Mouse (Mus musculus) kidney, adult 11 months (tissue): ENCODE measurements around the gene Msi2.

Source experiments
- DNase-seq: peaks from one replicate; pipeline ENCODE4 v3.0.0; 2022

The Msi2 gene

DNA sequence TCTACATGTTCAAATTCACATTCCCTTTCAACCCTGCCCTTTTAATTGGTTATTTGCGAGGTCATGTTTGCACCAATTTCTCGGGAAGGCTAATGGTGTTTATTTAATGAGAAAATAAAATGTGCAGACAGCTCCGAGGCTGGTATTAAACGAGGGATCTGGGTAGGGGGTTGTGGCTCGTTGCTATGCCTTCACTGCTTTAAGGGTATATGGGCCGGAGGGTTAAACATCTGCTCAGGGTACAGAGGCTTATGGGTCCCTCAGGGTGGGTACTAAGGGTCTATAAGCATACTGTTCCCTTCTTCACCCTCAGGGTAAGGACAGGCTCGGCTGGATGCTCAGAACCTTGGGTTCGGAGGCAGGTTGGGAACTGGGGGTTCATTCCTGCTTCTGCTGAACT, 245.6 kb downstream of the Msi2 start:
- DNase-seq, result no peak

- DNase-seq, result peak; percentile 25
Observed at GRCm38 (mm10) chr11:88471981-88472647, 246.2 kb downstream of the Msi2 start.

DNA sequence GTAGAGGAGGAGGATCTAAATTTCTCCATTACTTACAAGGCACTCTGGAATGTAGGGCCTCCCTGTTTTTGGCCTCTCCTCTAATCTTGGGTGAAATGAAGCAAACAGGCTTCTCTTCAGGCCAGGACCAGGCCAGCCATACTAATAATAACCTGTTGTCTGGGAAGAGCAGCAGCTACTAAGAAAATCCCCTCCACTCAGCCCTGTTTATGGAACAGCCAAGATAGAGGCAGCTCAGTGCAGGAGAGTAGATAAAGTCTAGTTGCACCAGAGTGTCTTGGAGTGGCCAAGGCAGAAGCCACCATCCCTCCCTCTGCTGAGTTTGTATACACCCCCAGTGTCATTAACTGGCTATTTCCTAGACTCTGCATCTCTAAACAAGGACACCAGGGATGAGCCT, 247.7 kb downstream of the Msi2 start:
- DNase-seq, result no peak

DNA sequence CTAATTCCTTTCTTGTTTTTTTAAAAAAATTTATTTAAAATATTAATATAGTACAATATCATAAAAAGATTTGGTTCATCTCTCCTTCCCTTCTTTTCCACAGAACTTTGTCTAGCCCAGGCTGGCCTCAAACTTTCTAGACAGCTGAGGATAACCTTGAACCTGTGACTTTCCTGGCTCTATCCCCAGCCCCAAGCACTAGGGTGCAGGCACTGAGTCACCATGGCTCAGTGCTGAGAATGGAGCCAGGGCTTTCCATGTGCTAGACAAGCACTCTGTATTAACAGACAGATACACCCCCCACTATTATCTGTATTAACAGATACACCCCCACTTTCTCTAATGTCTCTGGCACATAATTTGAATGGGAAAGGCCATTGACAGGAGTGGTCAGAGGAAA, 249.3 kb downstream of the Msi2 start:
- DNase-seq, result no peak

DNA sequence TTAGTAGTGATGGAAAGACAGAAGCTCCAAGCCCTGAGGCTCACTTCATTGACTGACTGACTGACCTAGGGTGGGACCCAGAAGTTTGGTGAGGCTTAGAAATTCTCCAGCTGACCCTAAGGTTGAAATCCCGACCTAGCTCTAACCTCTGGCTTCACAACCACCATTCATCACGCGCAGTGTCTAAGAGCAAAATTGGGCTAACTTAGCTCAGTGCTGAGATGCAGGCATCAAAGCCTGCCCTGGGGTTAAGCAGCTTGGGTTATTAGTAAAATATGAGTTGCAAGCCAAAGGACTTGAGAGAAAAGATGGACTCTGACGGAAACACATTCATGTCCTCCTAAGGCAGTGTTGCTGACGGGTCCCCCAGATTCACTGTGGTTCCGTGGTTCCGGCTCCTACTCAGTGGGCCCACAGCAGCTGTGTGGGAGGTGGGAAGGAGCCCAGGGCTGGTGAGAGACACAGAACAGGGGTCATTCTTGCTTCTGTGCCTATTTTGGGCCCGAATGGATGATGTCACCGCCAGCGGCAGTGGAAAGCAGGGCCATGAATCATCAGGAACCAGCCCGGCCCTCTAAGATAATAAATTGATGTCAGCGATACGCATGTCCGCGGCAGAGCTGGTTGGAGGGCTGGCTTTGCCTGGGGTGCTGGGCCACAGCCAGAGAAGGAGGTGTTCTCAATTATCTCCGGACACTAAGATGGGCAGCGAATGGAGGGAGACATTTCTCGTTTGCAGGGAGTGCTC, 250.6 kb downstream of the Msi2 start:
- DNase-seq, result peak; percentile 65

DNA sequence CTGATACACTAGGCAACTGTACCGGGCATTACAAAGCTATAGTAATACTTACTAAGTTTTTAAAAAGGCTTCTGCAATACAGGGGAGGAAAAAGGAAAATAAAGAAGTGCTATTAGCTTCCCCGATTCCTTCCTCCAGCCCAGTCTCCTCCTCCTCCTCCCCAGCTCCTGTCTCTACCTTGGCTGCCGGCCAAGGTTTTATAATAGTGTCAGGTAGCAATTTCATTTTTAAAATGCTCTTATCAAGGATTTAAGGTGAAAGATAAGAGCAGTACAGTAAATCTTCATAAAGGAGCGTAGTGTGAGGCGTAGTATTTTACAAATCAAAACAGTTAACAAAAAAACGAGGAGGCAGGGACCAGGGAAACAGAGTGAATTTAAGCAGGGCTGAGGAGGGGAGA, 254.4 kb downstream of the Msi2 start:
- DNase-seq, result no peak

- DNase-seq, result no peak
Observed at GRCm38 (mm10) chr11:88462789-88463188, 255.5 kb downstream of the Msi2 start.

DNA sequence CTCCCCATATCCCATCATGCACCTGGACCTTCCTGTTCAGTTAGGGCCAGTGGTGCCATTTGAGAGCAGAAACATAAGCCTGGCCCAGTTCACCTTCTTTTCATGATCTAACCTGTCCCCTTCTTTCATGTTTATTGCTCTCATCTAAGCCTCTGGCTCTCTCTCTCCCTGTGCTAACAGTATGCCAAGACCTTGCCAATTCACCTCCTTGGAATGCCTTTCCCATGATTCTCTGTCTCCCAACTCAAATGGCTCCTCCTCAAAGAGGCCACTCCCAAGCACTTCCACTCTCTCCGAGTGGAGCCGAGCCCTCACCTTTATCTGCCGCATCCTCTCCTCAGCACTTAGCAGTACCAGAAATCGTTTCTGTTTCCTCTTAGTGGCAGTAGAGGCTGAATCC, 256.7 kb downstream of the Msi2 start:
- no peak for DNase-seq

DNA sequence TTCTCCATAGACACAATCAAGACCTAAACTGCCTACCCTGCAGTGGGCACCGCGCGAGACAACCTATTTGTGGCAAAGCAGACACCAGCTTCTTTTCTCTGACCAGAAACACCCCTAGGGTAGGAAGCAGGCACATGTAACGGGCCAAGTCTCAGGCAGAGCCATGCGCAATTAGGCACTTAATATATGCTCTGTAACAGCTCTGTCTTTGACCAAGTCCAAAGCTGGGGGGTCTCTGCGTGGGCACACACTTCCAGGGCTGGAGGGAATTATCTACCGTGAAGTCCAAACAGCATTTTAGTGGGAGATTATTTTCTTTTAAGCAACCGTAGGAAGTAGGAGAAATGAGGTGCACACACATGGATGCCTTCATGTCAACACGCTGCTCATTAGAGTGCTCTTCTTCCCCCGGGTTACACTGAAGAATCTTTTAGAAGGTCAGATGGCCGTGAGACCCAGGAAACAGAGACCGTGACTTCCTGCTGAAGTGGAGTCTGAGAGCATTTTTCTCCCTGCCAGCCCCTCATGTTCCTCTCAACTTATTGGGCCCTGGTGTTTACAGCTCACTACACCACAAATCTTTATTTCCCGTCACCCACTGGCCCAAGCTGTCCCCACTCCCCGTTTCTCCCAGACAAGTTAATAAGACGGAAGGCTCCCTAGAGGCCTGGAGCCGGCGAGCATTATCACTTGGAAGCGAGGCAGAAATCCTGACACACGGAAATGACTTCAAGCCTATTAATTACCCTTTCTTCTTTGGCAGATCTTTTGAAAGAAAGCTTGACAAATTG, 258.2 kb downstream of the Msi2 start:
- DNase-seq, result peak; percentile 52

- no peak for DNase-seq
Observed at GRCm38 (mm10) chr11:88457241-88457738, 261.0 kb downstream of the Msi2 start.

DNA sequence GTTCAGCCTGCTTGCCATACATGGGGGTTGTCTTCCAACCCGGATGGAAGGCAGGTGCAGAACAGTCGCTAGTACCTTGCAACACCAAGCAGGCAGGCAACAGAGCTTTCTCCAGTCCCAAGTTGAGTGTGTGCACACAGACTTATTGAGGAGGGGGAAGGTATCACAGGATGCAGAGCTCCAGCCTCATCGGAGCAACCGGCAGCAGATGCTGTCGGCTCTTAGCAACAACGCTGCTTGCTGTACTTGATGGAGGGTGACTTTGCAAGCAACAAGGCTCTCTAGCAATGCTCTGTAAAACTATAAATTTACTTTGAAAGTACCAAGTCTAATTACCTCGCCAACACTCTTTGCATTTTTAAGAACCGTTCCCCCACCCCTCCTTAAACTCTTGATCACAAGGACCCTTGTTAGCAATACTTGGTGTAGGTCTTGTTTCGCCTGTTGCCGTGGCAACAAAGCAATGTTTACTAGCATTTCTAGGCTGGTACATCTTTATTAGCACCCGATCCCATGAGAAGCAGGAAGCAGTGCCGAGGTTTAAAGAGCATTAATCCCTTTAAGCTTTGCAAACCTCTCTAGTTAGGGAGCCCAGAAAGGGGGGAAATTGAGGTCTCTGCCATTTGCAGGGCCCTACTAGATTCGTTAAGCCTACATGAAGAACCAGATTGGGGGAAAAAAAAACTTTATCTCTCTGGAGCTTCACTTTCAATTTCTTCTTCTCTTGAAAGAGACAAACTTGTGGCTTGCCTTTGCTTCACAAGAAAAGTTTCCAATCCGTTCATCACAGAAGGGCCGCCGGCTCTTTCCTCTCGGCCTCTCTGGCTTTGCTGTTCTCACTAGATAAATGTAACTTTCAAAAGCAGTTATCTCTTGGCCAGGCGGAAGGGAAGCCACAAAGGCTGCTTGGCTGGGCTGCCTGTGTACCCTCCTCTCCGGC, 263.2 kb downstream of the Msi2 start:
- DNase-seq, result no peak

- DNase-seq, result no peak
Observed at GRCm38 (mm10) chr11:88449180-88449579, 269.1 kb downstream of the Msi2 start.

- no peak for DNase-seq
Observed at GRCm38 (mm10) chr11:88448571-88448970, 269.7 kb downstream of the Msi2 start.

GRCm38 (mm10) chr11:88447350-88447749, 271.0 kb downstream of the Msi2 start:
- no peak for DNase-seq

DNA sequence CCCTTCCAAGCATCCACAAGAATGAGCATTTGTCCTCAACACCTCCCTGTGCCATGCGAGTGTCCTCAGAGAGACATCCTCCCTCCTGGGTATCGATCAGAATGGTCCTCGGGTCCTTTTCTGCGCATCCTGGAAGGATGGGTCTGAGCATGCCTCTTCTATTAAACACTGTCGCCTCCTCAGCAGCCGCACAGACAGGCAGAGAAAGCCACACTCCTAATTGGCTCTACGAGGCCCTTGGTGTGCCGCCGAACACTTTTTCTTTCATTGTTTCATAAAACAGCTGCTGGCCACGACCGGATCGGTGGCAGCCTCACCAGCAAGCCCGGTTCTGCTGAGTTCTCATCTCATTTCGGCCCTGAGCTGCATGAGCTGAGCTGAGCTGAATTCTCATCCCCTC, 274.4 kb downstream of the Msi2 start:
- DNase-seq, result no peak

DNA sequence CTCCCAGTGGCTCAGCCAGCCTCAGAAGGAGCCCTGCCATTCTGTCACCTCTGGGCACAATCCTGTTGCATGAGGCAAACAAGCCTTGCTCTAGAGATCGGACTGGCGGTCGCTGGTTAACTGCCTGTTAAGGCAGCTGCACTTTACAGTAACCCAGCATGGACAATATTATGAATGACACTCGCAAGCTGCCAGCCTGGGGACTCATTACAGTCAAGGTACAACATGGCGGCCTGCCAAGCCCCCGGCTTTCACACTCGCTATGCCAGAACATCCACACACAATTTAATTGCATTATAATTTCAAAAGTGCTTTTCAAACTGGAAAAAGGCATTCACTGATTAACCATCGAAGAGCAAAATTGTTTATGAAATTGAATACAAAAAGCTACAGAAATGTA, 275.0 kb downstream of the Msi2 start:
- DNase-seq, result no peak

GRCm38 (mm10) chr11:88441871-88442740, 276.2 kb downstream of the Msi2 start:
- DNase-seq, result no peak

DNA sequence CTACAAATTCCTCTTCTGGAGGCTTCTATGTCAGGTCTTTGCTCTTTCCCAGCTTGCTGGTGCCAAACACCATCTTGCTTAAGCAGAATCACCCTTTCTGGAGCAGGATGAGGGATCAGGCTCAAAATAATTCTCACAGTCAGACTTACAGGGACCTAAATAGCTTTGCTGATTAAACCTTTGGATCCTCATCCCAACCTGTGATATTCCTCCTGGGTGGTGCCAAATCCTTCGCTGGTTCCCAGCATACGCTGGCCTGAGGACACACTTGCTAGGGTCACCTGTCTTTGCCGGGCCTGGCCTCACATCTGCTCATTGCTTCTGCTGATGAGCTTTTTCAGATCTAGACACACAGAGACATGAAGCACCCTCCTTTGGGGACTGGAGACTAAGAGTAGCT, 279.7 kb downstream of the Msi2 start:
- no peak for DNase-seq

DNA sequence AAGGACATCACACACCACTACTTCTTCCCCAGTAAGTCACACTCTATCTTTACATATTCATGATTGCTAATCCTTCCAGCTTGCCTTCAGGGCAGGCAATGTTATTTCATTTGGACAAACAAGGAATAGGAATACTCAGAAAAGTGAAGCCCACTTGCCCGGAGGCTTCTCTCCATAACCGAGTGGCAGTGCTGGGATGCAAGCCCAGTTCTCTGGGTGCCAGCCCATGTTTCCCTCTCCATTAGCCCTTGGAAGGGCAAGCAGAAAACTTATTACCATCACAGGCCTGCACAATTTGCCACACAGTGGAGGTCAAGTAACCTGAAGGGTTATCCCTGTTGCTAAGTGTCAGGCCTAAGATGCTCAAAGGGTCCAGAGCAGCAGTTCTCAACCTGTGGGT, 281.7 kb downstream of the Msi2 start:
- peak; percentile 26 for DNase-seq

GRCm38 (mm10) chr11:88435543-88435942, 282.8 kb downstream of the Msi2 start:
- no peak for DNase-seq
